Mouse (Mus musculus): ENCODE data around the gene Gstm5.

DNA sequence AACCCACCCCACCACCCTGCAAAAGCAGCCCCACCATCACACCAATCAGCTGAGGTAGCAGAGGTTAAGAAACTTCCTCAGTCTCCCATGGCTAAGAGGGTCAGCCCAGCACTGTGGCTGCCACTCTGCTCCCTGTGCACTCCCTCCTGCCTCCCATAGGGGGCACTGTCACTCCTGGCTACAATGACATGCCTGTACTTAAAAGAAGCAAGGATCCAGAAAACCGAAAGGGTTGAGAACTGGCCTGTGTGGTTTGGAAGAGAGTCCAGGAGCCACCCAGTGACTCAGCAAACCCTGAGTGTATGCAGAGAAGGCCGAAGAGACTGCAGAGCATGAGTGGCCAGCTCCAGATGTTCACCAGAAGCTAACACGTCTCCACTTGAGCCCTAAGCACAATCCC is 43.8 kb downstream of the Gstm5 start:
- TF ChIP-seq GATA1 (IDR thresholded peaks at IDR 0.05; ENCODE audit: borderline replicate concordance, low read length): no peak
- TF ChIP-seq FLI1 (IDR thresholded peaks at IDR 0.05; ENCODE audit: low read length): no peak

All from megakaryocyte, embryonic 14.5 days (primary cell).